Mouse (Mus musculus): ENCODE measurements at regions not wholly inside any gene's neighbourhood (a gene's known extent, or its start where the extent isn't known, plus 50 kb on each side); places are given as distances from the start of the nearest gene placed in this dataset.

- Histone ChIP-seq H3K9me3 (replicated peaks) (no peaks in the 10 kb centered on the region), H3K36me3 (no peaks in the 10 kb centered on the region), H3K9ac (no peak overlapping the region), H3K4me3 (replicated peaks) (no peak overlapping the region), H3K4me2 (no peak overlapping the region), H3K27ac (no peak overlapping the region), H3K4me1 (no peaks in the 10 kb centered on the region), H3K27me3 (no peaks in the 10 kb centered on the region)
- ATAC-seq (replicated peaks; ENCODE audit: low FRiP score), result no peak
Measured at GRCm38 (mm10) chr4:56124515-56124914, 592.2 kb upstream of the Klf4 start.

- no peak overlapping the region for H3K4me3 ChIP-seq (replicated peaks)
- no peaks in the 10 kb centered on the region for H3K4me1 ChIP-seq
- WGBS, result 86% methylated on average over 5 of the region's 5 CpGs
- ATAC-seq (replicated peaks; ENCODE audit: low FRiP score), result no peak
- H3K9me3 ChIP-seq (replicated peaks), result no peaks in the 10 kb centered on the region
- H3K27me3 ChIP-seq, result no peaks in the 10 kb centered on the region
- no peak overlapping the region for H3K9ac ChIP-seq
- no peak overlapping the region for H3K27ac ChIP-seq
- H3K4me2 ChIP-seq, result no peak overlapping the region
- H3K36me3 ChIP-seq, result no peaks in the 10 kb centered on the region
Measured at GRCm38 (mm10) chr4:56122198-56122597, 589.9 kb upstream of the Klf4 start.

GRCm38 (mm10) chr4:56121664-56122063 is 589.4 kb upstream of the Klf4 start:
- Histone ChIP-seq H3K4me3 (replicated peaks) (no peak overlapping the region), H3K9me3 (replicated peaks) (no peaks in the 10 kb centered on the region), H3K27me3 (no peaks in the 10 kb centered on the region), H3K9ac (no peak overlapping the region), H3K4me1 (no peaks in the 10 kb centered on the region), H3K36me3 (no peaks in the 10 kb centered on the region), H3K4me2 (no peak overlapping the region), H3K27ac (no peak overlapping the region)
- no peak for ATAC-seq (replicated peaks; ENCODE audit: low FRiP score)
- 82% methylated on average over 5 of the region's 5 CpGs for WGBS

- Histone ChIP-seq H3K4me1 (no peaks in the 10 kb centered on the region), H3K4me3 (replicated peaks) (no peak overlapping the region), H3K27ac (no peak overlapping the region), H3K9me3 (replicated peaks) (no peaks in the 10 kb centered on the region), H3K36me3 (no peaks in the 10 kb centered on the region), H3K4me2 (no peak overlapping the region), H3K27me3 (no peaks in the 10 kb centered on the region), H3K9ac (no peak overlapping the region)
- WGBS, result 82% methylated on average over 11 of the region's 11 CpGs
- no peak for ATAC-seq (replicated peaks; ENCODE audit: low FRiP score)
Measured at GRCm38 (mm10) chr4:56120357-56120756, 588.1 kb upstream of the Klf4 start.

- Histone ChIP-seq H3K27me3 (no peaks in the 10 kb centered on the region), H3K9ac (no peak overlapping the region), H3K27ac (peak overlapping the region; percentile 89), H3K4me2 (peak overlapping the region; percentile 54), H3K36me3 (no peaks in the 10 kb centered on the region), H3K4me3 (replicated peaks) (peak overlapping the region; percentile 21), H3K9me3 (replicated peaks) (no peaks in the 10 kb centered on the region), H3K4me1 (peaks cover 12% of the 10 kb centered on the region)
- 9% methylated on average over 10 of the region's 10 CpGs for WGBS
- peak; percentile 91 for ATAC-seq (replicated peaks; ENCODE audit: low FRiP score)
Measured at GRCm38 (mm10) chr4:56113701-56114196, 581.5 kb upstream of the Klf4 start.

GRCm38 (mm10) chr4:56112931-56113700 is 580.9 kb upstream of the Klf4 start:
- H3K4me3 ChIP-seq (replicated peaks), result peak overlapping the region; percentile 21; the same call in 1 of the 2 replicates
- peak; percentile 54 for ATAC-seq (replicated peaks; ENCODE audit: low FRiP score)

GRCm38 (mm10) chr4:56106962-56107361 is 574.7 kb upstream of the Klf4 start:
- no peaks in the 10 kb centered on the region for H3K4me1 ChIP-seq
- H3K4me3 ChIP-seq (replicated peaks), result no peak overlapping the region
- no peaks in the 10 kb centered on the region for H3K9me3 ChIP-seq (replicated peaks)
- no peak overlapping the region for H3K27ac ChIP-seq
- 57% methylated on average over 4 of the region's 4 CpGs for WGBS
- peak; percentile 74 for ATAC-seq (replicated peaks; ENCODE audit: low FRiP score)
- H3K27me3 ChIP-seq, result 0 out of 2 replicates have a peak, but pooled peaks cover 3% of the 10 kb centered on the region
- H3K4me2 ChIP-seq, result no peak overlapping the region
- H3K9ac ChIP-seq, result no peak overlapping the region
- H3K36me3 ChIP-seq, result no peaks in the 10 kb centered on the region

More at GRCm38 (mm10) chr4:56112931-56113700, 580.9 kb upstream of the Klf4 start:
- Histone ChIP-seq H3K9me3 (replicated peaks) (no peaks in the 10 kb centered on the region), H3K4me1 (peaks cover 12% of the 10 kb centered on the region), H3K27me3 (no peaks in the 10 kb centered on the region), H3K4me2 (peak overlapping the region; percentile 54), H3K27ac (peak overlapping the region; percentile 89), H3K9ac (no peak overlapping the region), H3K36me3 (no peaks in the 10 kb centered on the region)
- 45% methylated on average over 9 of the region's 9 CpGs for WGBS

GRCm38 (mm10) chr4:56102314-56102713 is 570.0 kb upstream of the Klf4 start:
- H3K4me1 ChIP-seq, result no peaks in the 10 kb centered on the region
- WGBS, result 81% methylated on average over 3 of the region's 3 CpGs
- ATAC-seq (replicated peaks; ENCODE audit: low FRiP score), result no peak
- 0 out of 2 replicates have a peak, but pooled peaks cover 3% of the 10 kb centered on the region for H3K27me3 ChIP-seq
- no peak overlapping the region for H3K27ac ChIP-seq
- H3K4me3 ChIP-seq (replicated peaks), result no peak overlapping the region
- H3K36me3 ChIP-seq, result no peaks in the 10 kb centered on the region
- no peaks in the 10 kb centered on the region for H3K9me3 ChIP-seq (replicated peaks)
- H3K4me2 ChIP-seq, result no peak overlapping the region
- no peak overlapping the region for H3K9ac ChIP-seq

- no peak overlapping the region for H3K27ac ChIP-seq
- no peak overlapping the region for H3K4me3 ChIP-seq (replicated peaks)
- no peak overlapping the region for H3K9ac ChIP-seq
- H3K9me3 ChIP-seq (replicated peaks), result no peaks in the 10 kb centered on the region
- 64% methylated on average over 1 of the region's 1 CpGs for whole genome bisulfite sequencing
- no peaks in the 10 kb centered on the region for H3K4me1 ChIP-seq
- no peak for ATAC-seq (replicated peaks; ENCODE audit: low FRiP score)
- H3K36me3 ChIP-seq, result no peaks in the 10 kb centered on the region
- no peak overlapping the region for H3K4me2 ChIP-seq
- no peaks in the 10 kb centered on the region for H3K27me3 ChIP-seq
Measured at GRCm38 (mm10) chr4:56090796-56091195, 558.5 kb upstream of the Klf4 start.

- no peak overlapping the region for H3K4me3 ChIP-seq (replicated peaks)
- H3K27ac ChIP-seq, result no peak overlapping the region
- H3K4me2 ChIP-seq, result no peak overlapping the region
- 29% methylated on average over 4 of the region's 4 CpGs for WGBS
- H3K27me3 ChIP-seq, result no peaks in the 10 kb centered on the region
- no peak for ATAC-seq (replicated peaks; ENCODE audit: low FRiP score)
- H3K9ac ChIP-seq, result no peak overlapping the region
- no peaks in the 10 kb centered on the region for H3K4me1 ChIP-seq
- H3K9me3 ChIP-seq (replicated peaks), result no peaks in the 10 kb centered on the region
- H3K36me3 ChIP-seq, result no peaks in the 10 kb centered on the region
Measured at GRCm38 (mm10) chr4:56088701-56089100, 556.4 kb upstream of the Klf4 start.

- H3K9ac ChIP-seq, result no peak overlapping the region
- no peak overlapping the region for H3K27ac ChIP-seq
- no peaks in the 10 kb centered on the region for H3K4me1 ChIP-seq
- no peak overlapping the region for H3K4me3 ChIP-seq (replicated peaks)
- H3K9me3 ChIP-seq (replicated peaks), result no peaks in the 10 kb centered on the region
- H3K36me3 ChIP-seq, result no peaks in the 10 kb centered on the region
- no peaks in the 10 kb centered on the region for H3K27me3 ChIP-seq
- H3K4me2 ChIP-seq, result no peak overlapping the region
- no peak for ATAC-seq (replicated peaks; ENCODE audit: low FRiP score)
Measured at GRCm38 (mm10) chr4:56086306-56086705, 554.0 kb upstream of the Klf4 start.

- WGBS, result 74% methylated on average over 1 of the region's 1 CpGs
- Histone ChIP-seq H3K27ac (no peak overlapping the region), H3K27me3 (no peaks in the 10 kb centered on the region), H3K4me3 (replicated peaks) (no peak overlapping the region), H3K4me2 (no peak overlapping the region), H3K9ac (no peak overlapping the region), H3K9me3 (replicated peaks) (no peaks in the 10 kb centered on the region), H3K4me1 (no peaks in the 10 kb centered on the region), H3K36me3 (no peaks in the 10 kb centered on the region)
- no peak for ATAC-seq (replicated peaks; ENCODE audit: low FRiP score)
Measured at GRCm38 (mm10) chr4:56084205-56084604, 551.9 kb upstream of the Klf4 start.

GRCm38 (mm10) chr4:56082411-56082810 is 550.1 kb upstream of the Klf4 start:
- no peak overlapping the region for H3K27ac ChIP-seq
- no peak overlapping the region for H3K4me3 ChIP-seq (replicated peaks)
- no peaks in the 10 kb centered on the region for H3K9me3 ChIP-seq (replicated peaks)
- no peaks in the 10 kb centered on the region for H3K4me1 ChIP-seq
- H3K27me3 ChIP-seq, result no peaks in the 10 kb centered on the region
- H3K4me2 ChIP-seq, result no peak overlapping the region
- no peak overlapping the region for H3K9ac ChIP-seq
- WGBS, result 83% methylated on average over 5 of the region's 5 CpGs
- no peaks in the 10 kb centered on the region for H3K36me3 ChIP-seq
- no peak for ATAC-seq (replicated peaks; ENCODE audit: low FRiP score)

Measured in kidney, embryonic 15.5 days (tissue).